31 mouse cellular contexts compared by ENCODE assay signal in genomic region chr5:93260983-93261382, GRCm38 (mm10). TPM values are rescaled to one million over a fixed set of nuclear protein-coding genes. Genes with fewer than 3 reads are reported as not detected.
DNase-seq lines count a peak whose midpoint lies in the region; ATAC-seq and TF ChIP-seq lines count a peak whose summit lies in the region.
"Had no signal": no experiment of that assay in that cellular context is flagged by ENCODE, and none has a peak within 500 bp of the region (broad histone marks: within the 10 kb centered on the region; RNA-seq: fewer than 3 reads in every experiment).

No protein-coding gene starts in this region.

- no peak for ATAC-seq in Patski
- peak; percentile 63; the same call in 1 of the 2 replicates for ATAC-seq in embryonic facial prominence, embryonic 14.5 days (ENCODE audit: low read depth)
- no peak for ATAC-seq in hindbrain, embryonic 12.5 days (ENCODE audit: low FRiP score)
- ATAC-seq: forebrain, postnatal 0 days; intestine, postnatal 0 days had no signal

- DNase-seq in layer of hippocampus, adult 9-11 months: peak; percentile 36
- no peak for DNase-seq in layer of hippocampus, adult 2 months (ENCODE audit: low spot score in 2 of 2)
- DNase-seq in Patski (ENCODE audit: low read depth, low spot score): peak; percentile 2
- peak; percentile 84 for DNase-seq in embryonic facial prominence, embryonic 14.5 days (ENCODE audit: low spot score)
- no peak for DNase-seq in kidney, adult 18-20 months
- DNase-seq in heart, postnatal 14 days: no peak
- DNase-seq: adrenal gland, postnatal 14 days; B cell, adult 2 months; cerebellum, adult 11-12 months; cerebellum, adult 9-11 months; forebrain, postnatal 0 days; gastrocnemius, postnatal 10 days; heart, postnatal 4 days; kidney, postnatal 25 days; layer of hippocampus, postnatal 36 days; retina, postnatal 1 day; right cerebral cortex, postnatal 25 days had no signal

- WGBS in embryonic facial prominence, embryonic 14.5 days: 40% methylated on average over 3 of the region's 3 CpGs
- 67% methylated on average over 3 of the region's 3 CpGs for WGBS in hindbrain, embryonic 12.5 days

- intact Hi-C loops in heart, postnatal 14 days (cut with DNase I): loop anchor here (10.0 kb wide), 1 partner anchor 256 kb away; no protein-coding TSS in a partner anchor

- POLR2A ChIA-PET in Patski (lab: Charles Lee): no interaction called here

- H3K27me3 ChIP-seq in Patski: no peaks in the 10 kb centered on the region
- H3K27me3 ChIP-seq in embryonic facial prominence, embryonic 14.5 days (replicated peaks; ENCODE audit: control insufficient read depth, insufficient read depth, low read length): no peaks in the 10 kb centered on the region
- H3K27me3 ChIP-seq in hindbrain, embryonic 12.5 days: no peaks in the 10 kb centered on the region
- H3K27me3 ChIP-seq: forebrain, embryonic 12.5 days; kidney, embryonic 15.5 days; lung, embryonic 15.5 days; neural tube, embryonic 13.5 days; stomach, embryonic 15.5 days had no signal

- no peaks in the 10 kb centered on the region for H3K36me3 ChIP-seq in embryonic facial prominence, embryonic 14.5 days (ENCODE audit: control insufficient read depth, insufficient read depth, low read length)
- H3K36me3 ChIP-seq in hindbrain, embryonic 12.5 days: no peaks in the 10 kb centered on the region
- H3K36me3 ChIP-seq: forebrain, embryonic 12.5 days; kidney, embryonic 15.5 days; lung, embryonic 15.5 days; neural tube, embryonic 13.5 days; stomach, embryonic 15.5 days had no signal

- H3K4me1 ChIP-seq in embryonic facial prominence, embryonic 14.5 days (ENCODE audit: control insufficient read depth, insufficient read depth, low read length): peaks cover 14% of the 10 kb centered on the region
- H3K4me1 ChIP-seq in hindbrain, embryonic 12.5 days: peaks cover under 1% of the 10 kb centered on the region; the same call in 1 of the 2 replicates
- H3K4me1 ChIP-seq: stomach, embryonic 15.5 days had no signal

- no peak overlapping the region for H3K4me3 ChIP-seq in layer of hippocampus, adult 2 months
- no peak overlapping the region for H3K4me3 ChIP-seq in embryonic facial prominence, embryonic 14.5 days (ENCODE audit: low read depth, low read length)
- no peak overlapping the region for H3K4me3 ChIP-seq in hindbrain, embryonic 12.5 days
- H3K4me3 ChIP-seq: erythroblast, embryonic 14.5 days; forebrain, embryonic 12.5 days; kidney, embryonic 15.5 days; lung, embryonic 15.5 days; myocyte; neural tube, embryonic 13.5 days; stomach, embryonic 15.5 days had no signal

- H3K27ac ChIP-seq in layer of hippocampus, adult 2 months: no peak overlapping the region; the same call in 1 of the 2 replicates
- no peak overlapping the region for H3K27ac ChIP-seq in embryonic facial prominence, embryonic 14.5 days (replicated peaks; ENCODE audit: low read depth, low read length)
- H3K27ac ChIP-seq in hindbrain, embryonic 12.5 days: no peak overlapping the region
- H3K27ac ChIP-seq: forebrain, embryonic 12.5 days; hindbrain, embryonic 14.5 days; kidney, embryonic 15.5 days; lung, embryonic 15.5 days; neural tube, embryonic 13.5 days; stomach, embryonic 15.5 days had no signal

- CTCF ChIA-PET in Patski (lab: Charles Lee): interaction anchor here (1.1 to 1.2 kb wide), 3 partner anchors 12 to 34 kb away, joined by 3 to 5 read pairs (median 4); no protein-coding TSS in a partner anchor

- no peak for TF ChIP-seq CTCF in layer of hippocampus, adult 2 months (conservative IDR thresholded peaks at IDR 0.05)
- no peak for TF ChIP-seq CTCF in Patski (IDR thresholded peaks at IDR 0.05)

- in situ Hi-C loops in Patski (cut with MboI; ENCODE audit: low pct_unique_long_range_greater_than_20kb): loop anchor here (10.0 kb wide), 2 partner anchors 276 to 576 kb away; partner anchors contain the start of gene Shroom3

- H3K9ac ChIP-seq in embryonic facial prominence, embryonic 14.5 days (ENCODE audit: low read depth, low read length): no peak overlapping the region
- no peak overlapping the region for H3K9ac ChIP-seq in hindbrain, embryonic 12.5 days
- H3K9ac ChIP-seq: forebrain, embryonic 12.5 days; forebrain, postnatal 0 days; hindbrain, embryonic 14.5 days; kidney, embryonic 15.5 days; lung, embryonic 15.5 days; neural tube, embryonic 13.5 days; stomach, embryonic 15.5 days had no signal

- H3K9me3 ChIP-seq in embryonic facial prominence, embryonic 14.5 days (ENCODE audit: control insufficient read depth, low read length): peaks cover 7% of the 10 kb centered on the region; the same call in 1 of the 2 replicates
- no peaks in the 10 kb centered on the region for H3K9me3 ChIP-seq in hindbrain, embryonic 12.5 days (replicated peaks)
- H3K9me3 ChIP-seq: forebrain, embryonic 12.5 days; kidney, embryonic 15.5 days; lung, embryonic 15.5 days; neural tube, embryonic 13.5 days; stomach, embryonic 15.5 days had no signal

- no peak overlapping the region for H3K4me2 ChIP-seq in embryonic facial prominence, embryonic 14.5 days (ENCODE audit: low read depth, low read length)
- H3K4me2 ChIP-seq in hindbrain, embryonic 12.5 days (replicated peaks): no peak overlapping the region
- H3K4me2 ChIP-seq: forebrain, embryonic 12.5 days; heart, embryonic 11.5 days; hindbrain, embryonic 14.5 days; kidney, embryonic 15.5 days; lung, embryonic 15.5 days; midbrain, embryonic 11.5 days; neural tube, embryonic 13.5 days; stomach, embryonic 15.5 days had no signal

RNA-seq across cellular contexts. Expression of gene Ccng2, which starts 6.1 kb away (rescaled TPM):
- 10 to 100 TPM; 48.2 to 51.5 TPM for total RNA-seq in layer of hippocampus, adult 2 months (2021)
- polyA plus RNA-seq in Patski (2021): 53.8 TPM
- 54.2 and 55.7 TPM in 2 replicates for polyA plus RNA-seq in embryonic facial prominence, embryonic 14.5 days (2014; fragmentation: Nextera tagmentation; extraction: Ambion mirVana)
- polyA plus RNA-seq in hindbrain, embryonic 12.5 days (2016; fragmentation: Nextera tagmentation; extraction: Ambion mirVana): 123 and 134 TPM in 2 replicates
- 10 to 100 TPM; 19.4 to 22.2 TPM for total RNA-seq in heart, postnatal 14 days (2021)

RNA-seq across cellular contexts. Expression of gene 2010109A12Rik, which starts 54.7 kb away (rescaled TPM):
- 1 to 10 TPM; 1.1 to 1.8 TPM for total RNA-seq in layer of hippocampus, adult 2 months (2021)
- polyA plus RNA-seq in Patski (2021): 0.17 TPM
- 1.5 and 1.9 TPM in 2 replicates for polyA plus RNA-seq in embryonic facial prominence, embryonic 14.5 days (2014; fragmentation: Nextera tagmentation; extraction: Ambion mirVana)
- polyA plus RNA-seq in hindbrain, embryonic 12.5 days (2016; fragmentation: Nextera tagmentation; extraction: Ambion mirVana): 1.5 and 2.9 TPM in 2 replicates
- under 1 TPM; 0.53 to 0.93 TPM for total RNA-seq in heart, postnatal 14 days (2021)
- total RNA-seq: midbrain, postnatal 0 days had no signal
- polyA plus RNA-seq: erythroblast, embryonic 14.5 days; liver, adult 2 months; myocyte had no signal

RNA-seq across cellular contexts. Expression of gene Ccni, which starts 54.7 kb away (rescaled TPM):
- 100 to 1,000 TPM; 251 to 256 TPM for total RNA-seq in layer of hippocampus, adult 2 months (2021)
- 239 TPM for polyA plus RNA-seq in Patski (2021)
- 121 and 126 TPM in 2 replicates for polyA plus RNA-seq in embryonic facial prominence, embryonic 14.5 days (2014; fragmentation: Nextera tagmentation; extraction: Ambion mirVana)
- 161 and 170 TPM in 2 replicates for polyA plus RNA-seq in hindbrain, embryonic 12.5 days (2016; fragmentation: Nextera tagmentation; extraction: Ambion mirVana)
- total RNA-seq in heart, postnatal 14 days (2021): 100 to 1,000 TPM; 223 to 231 TPM

Comparison
In these comparisons a context has a peak if more than half of its experiments do, and no peak if none do; other contexts are left out.
1. DNase-seq: peak in layer of hippocampus, adult 9-11 months (single experiment), Patski (single experiment) and embryonic facial prominence, embryonic 14.5 days (single experiment); none in layer of hippocampus, adult 2 months (0 of 2), kidney, adult 18-20 months (single experiment) and heart, postnatal 14 days (0 of 2).